Mouse (Mus musculus) megakaryocyte, embryonic 14.5 days (primary cell): ENCODE results near the gene Nkiras2.

Source experiments
- FLI1 ChIP-seq: IDR thresholded peaks from 2 replicates; pipeline ENCODE4 v1.6.1; 2012; ENCODE audit warnings: low read length, inconsistent platforms, mixed read lengths
- GATA1 ChIP-seq: IDR thresholded peaks from 3 replicates; pipeline ENCODE4 v1.6.1; 2012; ENCODE audit warnings: mixed read lengths, low read length, inconsistent platforms, borderline replicate concordance

DNA sequence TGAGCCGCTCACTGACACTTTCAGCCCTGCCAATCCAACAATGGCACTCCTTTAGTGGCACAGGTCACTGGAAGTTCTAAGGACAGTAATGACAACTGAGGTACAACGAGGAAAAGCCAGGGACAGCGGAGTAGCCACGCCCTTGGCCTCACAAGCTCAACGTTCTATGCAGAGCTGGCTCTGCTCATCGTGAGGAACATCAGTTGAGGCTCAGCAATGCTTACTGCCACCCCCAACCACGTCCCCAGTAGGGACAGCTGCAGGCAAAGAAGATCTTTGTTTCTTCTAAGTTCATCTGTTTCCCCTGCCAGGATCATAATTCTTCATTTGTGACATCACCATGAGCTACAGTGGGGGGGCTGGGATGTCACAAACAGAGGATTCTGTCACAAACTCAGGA is 24.4 kb upstream of the Nkiras2 start:
- TF ChIP-seq GATA1 (no peak), FLI1 (no peak)
